Mouse (Mus musculus) thymus, postnatal 10 days (tissue): ENCODE results near the gene Lama1.
"Not testable (repeated sequence)": the region's sequence is repeated elsewhere in the genome, so short reads cannot be mapped to it uniquely, and the experiment has no call there.

Experiments used
- DNase-seq, 2 experiments: peaks; one replicate each; pipeline ENCODE4 v3.0.0; 2021; ENCODE audit warnings: low spot score in 2 of 2

Lama1 gene

GRCm38 (mm10) chr17:67715466-67715865, 18.4 kb downstream of the Lama1 start:
- DNase-seq: no peak

DNA sequence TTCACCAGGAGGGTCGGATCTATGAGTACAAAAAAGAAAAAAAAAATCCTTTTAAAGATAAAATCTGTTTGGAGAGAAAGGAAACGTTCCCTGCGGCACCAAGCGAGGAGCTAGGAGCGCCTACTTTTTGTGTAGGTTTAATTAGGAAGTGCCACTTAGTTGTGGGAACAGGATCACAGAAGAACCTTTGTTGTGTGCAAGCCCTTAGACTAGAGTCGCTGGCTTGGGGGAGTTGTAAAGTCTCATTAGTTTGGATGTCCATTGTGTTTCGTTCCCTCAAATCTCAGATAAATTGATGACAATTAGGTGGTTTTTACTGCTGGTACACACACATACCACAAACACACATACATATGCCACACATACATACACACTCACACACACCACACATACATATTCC, 25.0 kb downstream of the Lama1 start:
- DNase-seq: no peak

GRCm38 (mm10) chr17:67722578-67722977, 25.5 kb downstream of the Lama1 start:
- no peak for DNase-seq

DNA sequence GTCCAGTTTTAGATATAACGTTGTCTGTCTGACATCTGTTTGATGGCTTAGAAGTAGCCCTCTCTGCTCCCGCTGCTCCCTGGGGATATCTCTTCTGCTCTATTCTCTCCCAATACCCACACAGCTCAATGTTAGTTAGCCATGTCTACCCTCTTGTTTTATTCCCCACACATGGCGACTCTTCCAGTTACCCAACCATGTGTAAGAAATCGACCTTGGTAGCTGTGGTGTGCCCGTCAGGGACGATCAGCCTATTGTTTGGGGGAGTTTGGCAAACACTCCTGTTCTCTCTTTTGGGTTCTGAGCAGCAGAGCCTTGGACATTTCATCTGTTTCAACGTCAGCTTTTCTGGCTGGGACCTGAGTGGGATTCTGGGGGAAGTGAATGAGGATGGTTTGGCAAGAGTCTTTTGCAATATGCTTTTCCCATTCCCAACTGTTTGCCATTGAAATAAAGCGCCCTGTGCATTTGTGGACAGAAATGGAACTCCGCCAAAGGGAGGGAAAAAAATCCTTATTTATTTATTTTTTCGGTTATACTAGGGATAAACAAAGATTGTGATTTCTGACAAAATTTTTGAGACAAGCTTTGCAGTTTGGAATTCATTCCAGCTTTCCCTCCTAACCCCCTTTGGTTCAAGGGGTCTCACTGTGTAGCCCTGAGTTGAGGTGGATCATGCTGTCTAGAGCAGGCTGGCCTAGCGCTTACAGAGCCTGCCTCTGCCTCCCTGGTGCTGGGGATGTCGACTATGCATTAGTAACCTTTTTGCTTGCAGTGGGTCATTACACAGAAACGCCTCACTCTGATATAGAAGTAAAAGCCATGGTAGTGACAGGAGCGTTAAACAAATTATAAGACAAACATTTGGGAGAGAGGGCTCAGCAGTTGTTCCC, 26.4 kb downstream of the Lama1 start:
- no peak for DNase-seq

GRCm38 (mm10) chr17:67726601-67727000, 29.5 kb downstream of the Lama1 start:
- DNase-seq: no peak

- no peak for DNase-seq
These were observed 31.7 kb downstream of the Lama1 start for GRCm38 (mm10) chr17:67728751-67729150.

DNA sequence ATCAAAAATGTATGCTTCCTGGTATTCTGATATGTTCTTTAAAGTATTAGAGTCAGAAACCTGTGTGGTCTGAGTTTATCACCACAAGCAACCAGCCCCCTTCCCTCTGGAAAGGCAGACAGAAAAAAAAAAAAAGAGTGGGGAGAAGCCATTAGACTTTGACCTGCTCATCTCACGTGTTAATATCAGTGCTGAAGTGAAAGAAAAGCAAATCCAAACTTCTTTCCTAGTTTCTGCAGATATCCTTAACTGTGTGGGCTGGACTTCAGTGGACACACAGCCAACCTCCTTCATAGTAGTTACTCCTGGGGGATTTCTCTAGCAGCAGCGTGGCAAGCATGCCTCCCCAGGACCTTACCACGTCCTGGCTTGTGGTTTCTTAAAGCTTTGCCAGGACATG, 34.0 kb downstream of the Lama1 start:
- DNase-seq: no peak

GRCm38 (mm10) chr17:67731964-67732363, 34.9 kb downstream of the Lama1 start:
- DNase-seq: no peak

- DNase-seq: no peak
These were observed 36.5 kb downstream of the Lama1 start for GRCm38 (mm10) chr17:67733516-67733915.

DNA sequence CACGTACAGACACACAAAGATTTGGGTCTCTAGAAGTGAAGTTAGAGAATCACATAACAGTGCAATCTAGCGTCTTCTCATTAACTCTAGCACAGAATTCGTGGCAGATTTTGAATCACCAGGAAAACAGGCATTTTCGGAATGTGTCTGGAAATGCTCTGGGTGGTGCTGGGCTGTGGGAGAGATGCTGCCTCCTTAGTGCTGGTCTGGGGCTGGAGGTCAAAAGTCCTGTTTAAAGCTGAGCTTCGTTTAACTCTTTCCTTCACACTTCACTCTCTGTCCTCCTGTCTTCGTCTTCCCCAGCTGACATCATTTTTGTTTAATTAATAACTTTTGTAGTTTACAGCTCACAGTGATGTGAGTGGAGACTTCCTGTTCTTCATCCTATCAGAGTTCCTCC, 38.7 kb downstream of the Lama1 start:
- DNase-seq: no peak

DNA sequence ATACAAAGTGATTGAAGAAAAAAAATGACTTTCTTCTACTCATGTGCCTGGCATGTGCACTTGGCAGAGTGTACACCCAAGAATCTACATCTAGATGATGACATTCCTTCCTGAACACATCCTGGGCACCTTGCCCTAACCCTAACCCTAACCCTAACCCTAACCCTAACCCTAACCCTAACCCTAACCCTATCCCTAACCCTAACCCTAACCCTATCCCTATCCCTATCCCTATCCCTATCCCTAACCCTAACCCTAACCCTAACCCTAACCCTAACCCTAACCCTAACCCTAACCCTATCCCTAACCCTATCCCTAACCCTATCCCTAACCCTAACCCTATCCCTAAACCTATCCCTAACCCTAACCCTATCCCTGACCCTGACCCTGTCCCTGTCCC, 44.2 kb downstream of the Lama1 start:
- DNase-seq: not testable (repeated sequence)

DNA sequence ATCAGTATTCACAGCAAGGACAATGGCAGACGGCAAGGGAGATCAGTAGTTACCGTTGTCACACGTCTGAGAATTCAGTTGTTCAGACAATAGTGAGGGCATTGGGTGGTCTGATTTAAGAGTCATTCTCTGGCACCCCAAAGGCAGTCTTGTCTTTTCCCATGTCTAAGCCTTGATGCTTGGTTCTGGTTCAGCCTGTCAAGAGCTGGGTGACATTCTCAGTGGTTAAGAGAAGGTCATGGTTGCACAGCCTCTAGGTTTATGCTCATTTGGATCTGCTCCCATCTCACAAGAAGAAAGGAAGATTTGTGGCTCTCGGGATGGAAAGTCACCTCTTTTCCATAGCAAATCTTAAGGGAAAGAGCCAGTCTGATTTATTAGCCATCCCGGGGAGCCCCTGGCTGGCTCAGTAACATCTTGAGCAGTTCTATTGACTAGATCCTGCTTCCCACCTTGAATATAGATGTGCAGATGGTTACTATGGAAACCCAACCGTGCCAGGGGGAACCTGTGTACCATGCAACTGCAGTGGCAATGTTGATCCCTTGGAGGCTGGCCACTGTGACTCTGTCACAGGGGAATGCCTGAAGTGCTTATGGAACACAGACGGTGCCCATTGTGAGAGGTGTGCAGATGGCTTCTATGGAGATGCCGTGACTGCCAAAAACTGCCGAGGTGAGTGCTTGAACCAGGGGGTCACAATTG, 67.3 kb downstream of the Lama1 start:
- DNase-seq: no peak

DNA sequence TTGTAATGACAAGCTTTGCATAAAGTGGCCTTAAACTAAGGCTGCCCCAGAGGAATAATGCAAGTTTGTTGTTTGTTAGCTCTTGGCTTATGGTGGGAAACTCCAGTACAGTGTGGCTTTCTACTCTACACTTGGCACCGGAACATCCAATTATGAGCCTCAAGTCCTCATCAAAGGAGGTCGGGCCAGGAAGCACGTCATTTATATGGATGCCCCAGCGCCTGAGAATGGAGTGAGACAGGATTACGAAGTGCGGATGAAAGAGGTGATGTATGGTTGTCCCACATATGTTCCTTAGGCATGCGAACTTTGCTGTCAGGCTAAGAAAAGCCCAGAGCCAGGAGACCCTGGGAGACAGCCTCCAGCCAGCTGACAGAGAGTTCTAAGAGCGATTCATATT, 76.5 kb downstream of the Lama1 start:
- no peak for DNase-seq

DNA sequence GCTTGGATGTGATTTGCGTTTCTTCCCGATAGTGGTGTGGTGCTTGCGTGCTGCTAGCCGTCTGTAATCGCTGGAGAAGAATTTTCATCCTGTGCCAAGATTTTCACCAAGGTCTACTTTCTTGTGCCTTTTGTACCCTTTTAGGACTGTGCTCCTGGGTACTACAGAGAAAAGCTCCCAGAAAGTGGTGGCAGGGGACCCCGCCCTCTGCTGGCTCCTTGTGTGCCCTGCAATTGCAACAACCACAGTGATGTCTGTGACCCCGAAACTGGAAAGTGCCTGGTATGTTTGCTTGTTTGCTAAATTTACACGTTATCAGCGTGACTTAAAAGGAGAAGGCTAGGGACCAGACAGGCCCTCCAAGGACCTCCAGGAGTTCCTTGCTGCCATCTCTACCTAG, 79.7 kb downstream of the Lama1 start:
- DNase-seq: no peak

DNA sequence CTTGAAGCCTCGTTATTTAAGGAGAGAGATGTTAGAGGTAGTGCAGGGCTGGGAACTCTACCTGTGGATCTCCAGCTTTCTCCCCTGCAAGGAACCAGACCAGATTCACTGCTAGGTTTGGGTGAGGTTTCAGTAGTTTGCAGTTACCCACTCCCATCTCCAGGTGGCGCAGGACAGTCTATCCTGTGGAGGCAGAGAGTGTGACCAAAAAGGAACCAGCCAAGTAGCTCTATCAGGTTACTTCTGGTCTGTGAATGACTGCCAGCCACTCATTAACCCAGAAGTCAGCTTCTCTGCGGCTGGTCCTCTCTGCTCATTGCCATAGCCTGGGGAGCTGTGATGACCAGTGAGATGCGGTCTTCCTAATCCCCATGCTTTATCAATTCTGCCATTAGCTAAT, 82.8 kb downstream of the Lama1 start:
- DNase-seq: no peak

DNA sequence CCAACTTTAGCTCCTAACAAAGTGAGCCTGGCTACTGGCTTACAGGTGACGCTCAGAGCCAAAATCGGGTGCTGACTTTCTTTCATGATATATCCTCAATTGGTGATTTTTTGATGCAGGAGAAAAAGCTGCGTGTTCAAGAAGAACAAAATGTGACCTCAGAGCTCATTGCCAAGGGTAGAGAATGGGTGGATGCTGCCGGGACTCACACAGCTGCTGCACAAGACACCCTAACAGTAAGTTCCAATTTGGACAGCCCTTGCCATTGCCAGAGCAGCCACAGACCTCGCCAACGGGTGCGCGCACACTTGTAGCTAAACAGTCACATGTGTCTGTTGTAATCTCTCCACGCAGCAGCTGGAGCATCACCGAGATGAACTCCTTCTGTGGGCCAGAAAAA, 94.0 kb downstream of the Lama1 start:
- no peak for DNase-seq

- no peak for DNase-seq
These were observed 112.1 kb downstream of the Lama1 start for GRCm38 (mm10) chr17:67809171-67809570.

GRCm38 (mm10) chr17:67813666-67814065, 116.6 kb downstream of the Lama1 start:
- no peak for DNase-seq

- DNase-seq: no peak
These were observed 118.7 kb downstream of the Lama1 start for GRCm38 (mm10) chr17:67815720-67816119.

DNA sequence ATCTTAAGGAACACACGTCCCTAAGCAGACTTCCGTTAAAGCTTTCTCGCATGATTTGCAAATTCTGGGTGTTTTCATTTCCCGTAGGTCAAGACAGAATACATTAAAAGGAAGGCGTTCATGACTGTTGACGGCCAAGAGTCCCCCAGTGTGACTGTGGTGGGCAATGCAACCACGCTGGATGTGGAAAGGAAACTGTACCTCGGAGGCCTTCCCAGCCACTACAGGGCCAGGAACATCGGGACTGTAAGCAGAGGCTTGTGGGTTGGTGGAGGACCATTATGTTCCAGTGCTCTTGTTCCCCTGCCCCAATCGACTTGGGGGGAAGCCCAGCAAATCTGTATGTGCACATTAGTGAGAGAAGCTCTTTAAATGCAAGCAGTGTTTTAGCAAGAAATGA, 119.9 kb downstream of the Lama1 start:
- no peak for DNase-seq

DNA sequence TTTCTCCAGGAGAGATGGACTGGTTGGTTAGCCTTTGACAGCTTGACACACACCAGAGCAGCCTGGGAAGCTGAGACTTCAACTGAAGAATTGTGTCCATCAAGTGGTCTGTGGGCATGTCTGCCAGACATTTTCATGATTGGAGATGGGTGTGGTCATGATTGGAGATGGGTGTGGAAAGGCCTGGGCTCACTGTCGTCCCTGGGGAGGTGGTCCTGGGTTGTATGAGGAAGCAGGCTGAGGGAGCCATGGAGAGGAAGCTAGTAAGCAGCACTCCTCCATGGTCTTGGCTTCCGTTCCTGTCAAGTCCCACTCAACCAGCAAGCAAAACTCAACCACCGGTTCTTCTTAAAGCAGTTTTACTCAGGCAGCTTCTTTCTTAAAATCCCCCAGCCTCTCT, 130.4 kb downstream of the Lama1 start:
- DNase-seq: no peak

DNA sequence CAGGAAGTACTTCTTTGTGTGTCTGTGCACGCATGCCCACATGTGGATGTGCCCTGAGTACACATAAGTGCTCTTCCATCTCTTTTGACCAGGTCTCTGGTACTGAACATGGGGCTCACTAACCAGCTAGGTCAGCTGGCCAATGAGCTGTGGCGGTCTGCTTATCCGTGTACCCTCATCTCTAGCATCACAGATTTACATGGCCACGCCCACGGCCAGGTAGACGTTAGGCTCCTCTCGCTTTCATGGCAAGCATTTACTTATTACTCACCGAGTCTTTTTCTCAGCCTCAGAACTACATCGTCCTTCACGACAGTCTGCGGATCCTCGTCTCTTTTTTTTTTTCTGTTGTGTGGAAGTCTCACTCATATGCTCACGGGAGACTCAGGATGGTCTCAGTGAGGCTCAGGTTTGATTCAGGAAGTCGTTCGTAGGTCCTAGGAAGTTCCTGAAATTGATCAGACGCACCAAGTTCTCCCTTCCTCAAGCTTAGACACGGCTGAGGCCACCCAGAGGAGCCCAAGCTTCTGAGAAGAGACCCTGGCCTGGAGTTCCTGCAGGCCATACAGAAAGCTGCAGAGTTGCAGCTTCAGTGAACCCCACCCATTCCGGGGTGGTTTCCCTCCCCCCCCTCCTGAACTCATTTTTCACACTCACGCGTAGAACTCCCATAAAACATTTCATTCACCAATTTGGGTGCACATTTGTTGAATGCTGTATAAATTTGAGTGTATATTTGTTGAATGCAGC, 139.3 kb downstream of the Lama1 start:
- DNase-seq: no peak
